Mouse (Mus musculus): ENCODE data around the gene Zdhhc17. TPM values are rescaled to one million over a fixed set of nuclear protein-coding genes. Genes with fewer than 3 reads are reported as not detected.

Gene Zdhhc17
- polyA plus RNA-seq, 1 experiment from 2014 or later, result 26.4 TPM

GRCm38 (mm10) chr10:110971483-110971882 lies 38.5 kb downstream of the Zdhhc17 start:
- DNase-seq (ENCODE audit: low spot score), result no peak
- 84% methylated on average over 6 of the region's 6 CpGs for WGBS
- no peak overlapping the region for H3K4me3 ChIP-seq
- H3K9me3 ChIP-seq (replicated peaks), result no peaks in the 10 kb centered on the region
- H3K4me1 ChIP-seq, result peaks cover 7% of the 10 kb centered on the region
- H3K27me3 ChIP-seq (ENCODE audit: low read depth, poor library complexity, severe bottlenecking), result no peaks in the 10 kb centered on the region
- H3K27ac ChIP-seq, result no peak overlapping the region
- peaks cover 58% of the 10 kb centered on the region for H3K36me3 ChIP-seq

- 91% methylated on average over 3 of the region's 3 CpGs for WGBS
- peaks cover 59% of the 10 kb centered on the region for H3K36me3 ChIP-seq
- DNase-seq (ENCODE audit: low spot score), result no peak
Measured at GRCm38 (mm10) chr10:110971044-110971443, 38.9 kb downstream of the Zdhhc17 start.

GRCm38 (mm10) chr10:110962172-110962571 lies 47.8 kb downstream of the Zdhhc17 start:
- WGBS, result 61% methylated on average over 1 of the region's 1 CpGs
- Histone ChIP-seq H3K4me3 (no peak overlapping the region), H3K36me3 (peaks cover 44% of the 10 kb centered on the region), H3K9me3 (replicated peaks) (no peaks in the 10 kb centered on the region), H3K4me1 (no peaks in the 10 kb centered on the region), H3K27me3 (ENCODE audit: low read depth, poor library complexity, severe bottlenecking) (no peaks in the 10 kb centered on the region), H3K27ac (no peak overlapping the region)
- DNase-seq (ENCODE audit: low spot score), result no peak

More at GRCm38 (mm10) chr10:110971044-110971443, 38.9 kb downstream of the Zdhhc17 start:
- H3K4me1 ChIP-seq, result peaks cover 7% of the 10 kb centered on the region
- H3K9me3 ChIP-seq (replicated peaks), result no peaks in the 10 kb centered on the region
- no peak overlapping the region for H3K4me3 ChIP-seq
- no peaks in the 10 kb centered on the region for H3K27me3 ChIP-seq (ENCODE audit: low read depth, poor library complexity, severe bottlenecking)
- no peak overlapping the region for H3K27ac ChIP-seq

- Histone ChIP-seq H3K27me3 (ENCODE audit: low read depth, poor library complexity, severe bottlenecking) (no peaks in the 10 kb centered on the region), H3K36me3 (peaks cover 47% of the 10 kb centered on the region), H3K27ac (no peak overlapping the region), H3K4me1 (no peaks in the 10 kb centered on the region), H3K9me3 (replicated peaks) (no peaks in the 10 kb centered on the region), H3K4me3 (no peak overlapping the region)
- 90% methylated on average over 6 of the region's 6 CpGs for WGBS
- DNase-seq (ENCODE audit: low spot score), result no peak
Measured at GRCm38 (mm10) chr10:110960841-110961240, 49.1 kb downstream of the Zdhhc17 start.

- H3K36me3 ChIP-seq, result peaks cover 54% of the 10 kb centered on the region
- whole genome bisulfite sequencing, result 95% methylated on average over 8 of the region's 8 CpGs
- H3K27me3 ChIP-seq (ENCODE audit: low read depth, poor library complexity, severe bottlenecking), result no peaks in the 10 kb centered on the region
- no peak overlapping the region for H3K27ac ChIP-seq
- no peak for DNase-seq (ENCODE audit: low spot score)
- no peaks in the 10 kb centered on the region for H3K9me3 ChIP-seq (replicated peaks)
- no peak overlapping the region for H3K4me3 ChIP-seq
- no peaks in the 10 kb centered on the region for H3K4me1 ChIP-seq
Measured at GRCm38 (mm10) chr10:110959781-110960180, 50.2 kb downstream of the Zdhhc17 start.

GRCm38 (mm10) chr10:110958879-110959278 lies 51.1 kb downstream of the Zdhhc17 start:
- Histone ChIP-seq H3K36me3 (peaks cover 57% of the 10 kb centered on the region), H3K4me3 (no peak overlapping the region), H3K4me1 (no peaks in the 10 kb centered on the region), H3K27ac (no peak overlapping the region), H3K27me3 (ENCODE audit: low read depth, poor library complexity, severe bottlenecking) (no peaks in the 10 kb centered on the region), H3K9me3 (replicated peaks) (no peaks in the 10 kb centered on the region)
- DNase-seq (ENCODE audit: low spot score), result no peak
- 92% methylated on average over 6 of the region's 6 CpGs for WGBS

GRCm38 (mm10) chr10:110952937-110953451 lies 56.9 kb downstream of the Zdhhc17 start:
- no peak overlapping the region for H3K27ac ChIP-seq
- DNase-seq (ENCODE audit: low spot score), result no peak
- no peaks in the 10 kb centered on the region for H3K27me3 ChIP-seq (ENCODE audit: low read depth, poor library complexity, severe bottlenecking)
- 90% methylated on average over 9 of the region's 9 CpGs for WGBS
- no peaks in the 10 kb centered on the region for H3K9me3 ChIP-seq (replicated peaks)
- peaks cover 73% of the 10 kb centered on the region for H3K36me3 ChIP-seq
- no peak overlapping the region for H3K4me3 ChIP-seq
- no peaks in the 10 kb centered on the region for H3K4me1 ChIP-seq

GRCm38 (mm10) chr10:110952271-110952670 lies 57.7 kb downstream of the Zdhhc17 start:
- no peak for DNase-seq (ENCODE audit: low spot score)
- no peak overlapping the region for H3K4me3 ChIP-seq
- H3K27ac ChIP-seq, result no peak overlapping the region
- peaks cover 74% of the 10 kb centered on the region for H3K36me3 ChIP-seq
- 87% methylated on average over 8 of the region's 8 CpGs for WGBS
- H3K9me3 ChIP-seq (replicated peaks), result no peaks in the 10 kb centered on the region
- no peaks in the 10 kb centered on the region for H3K27me3 ChIP-seq (ENCODE audit: low read depth, poor library complexity, severe bottlenecking)
- no peaks in the 10 kb centered on the region for H3K4me1 ChIP-seq

GRCm38 (mm10) chr10:110951748-110952147 lies 58.2 kb downstream of the Zdhhc17 start:
- Histone ChIP-seq H3K27me3 (ENCODE audit: low read depth, poor library complexity, severe bottlenecking) (no peaks in the 10 kb centered on the region), H3K4me3 (no peak overlapping the region), H3K4me1 (no peaks in the 10 kb centered on the region), H3K27ac (no peak overlapping the region), H3K9me3 (replicated peaks) (no peaks in the 10 kb centered on the region), H3K36me3 (peaks cover 73% of the 10 kb centered on the region)
- no peak for DNase-seq (ENCODE audit: low spot score)
- WGBS, result 92% methylated on average over 4 of the region's 4 CpGs

- H3K27me3 ChIP-seq (ENCODE audit: low read depth, poor library complexity, severe bottlenecking), result no peaks in the 10 kb centered on the region
- no peak overlapping the region for H3K27ac ChIP-seq
- H3K36me3 ChIP-seq, result peaks cover 73% of the 10 kb centered on the region
- H3K4me1 ChIP-seq, result no peaks in the 10 kb centered on the region
- no peak overlapping the region for H3K4me3 ChIP-seq
- 98% methylated on average over 1 of the region's 1 CpGs for WGBS
- H3K9me3 ChIP-seq (replicated peaks), result no peaks in the 10 kb centered on the region
- DNase-seq (ENCODE audit: low spot score), result no peak
Measured at GRCm38 (mm10) chr10:110951112-110951511, 58.8 kb downstream of the Zdhhc17 start.

- H3K36me3 ChIP-seq, result peaks cover 83% of the 10 kb centered on the region
- H3K27ac ChIP-seq, result no peak overlapping the region
- WGBS, result 94% methylated on average over 4 of the region's 4 CpGs
Measured at GRCm38 (mm10) chr10:110947574-110947973, 62.4 kb downstream of the Zdhhc17 start.

GRCm38 (mm10) chr10:110945966-110946365 lies 64.0 kb downstream of the Zdhhc17 start:
- DNase-seq (ENCODE audit: low spot score), result no peak
- WGBS, result 92% methylated on average over 12 of the region's 12 CpGs
- Histone ChIP-seq H3K9me3 (replicated peaks) (no peaks in the 10 kb centered on the region), H3K4me1 (no peaks in the 10 kb centered on the region), H3K4me3 (no peak overlapping the region), H3K36me3 (peaks cover 83% of the 10 kb centered on the region), H3K27me3 (ENCODE audit: low read depth, poor library complexity, severe bottlenecking) (no peaks in the 10 kb centered on the region), H3K27ac (no peak overlapping the region)

More at GRCm38 (mm10) chr10:110947574-110947973, 62.4 kb downstream of the Zdhhc17 start:
- Histone ChIP-seq H3K4me3 (no peak overlapping the region), H3K27me3 (ENCODE audit: low read depth, poor library complexity, severe bottlenecking) (no peaks in the 10 kb centered on the region), H3K4me1 (no peaks in the 10 kb centered on the region), H3K9me3 (replicated peaks) (no peaks in the 10 kb centered on the region)
- DNase-seq (ENCODE audit: low spot score), result no peak

- WGBS, result 95% methylated on average over 11 of the region's 11 CpGs
Measured at GRCm38 (mm10) chr10:110944175-110944574, 65.8 kb downstream of the Zdhhc17 start.

GRCm38 (mm10) chr10:110942806-110943205 lies 67.1 kb downstream of the Zdhhc17 start:
- no peaks in the 10 kb centered on the region for H3K9me3 ChIP-seq (replicated peaks)
- H3K27ac ChIP-seq, result no peak overlapping the region
- H3K36me3 ChIP-seq, result peaks cover 93% of the 10 kb centered on the region
- 95% methylated on average over 9 of the region's 9 CpGs for WGBS
- DNase-seq (ENCODE audit: low spot score), result no peak
- no peaks in the 10 kb centered on the region for H3K4me1 ChIP-seq
- H3K27me3 ChIP-seq (ENCODE audit: low read depth, poor library complexity, severe bottlenecking), result no peaks in the 10 kb centered on the region
- H3K4me3 ChIP-seq, result no peak overlapping the region

More at GRCm38 (mm10) chr10:110944175-110944574, 65.8 kb downstream of the Zdhhc17 start:
- Histone ChIP-seq H3K4me1 (no peaks in the 10 kb centered on the region), H3K4me3 (no peak overlapping the region), H3K27ac (no peak overlapping the region), H3K27me3 (ENCODE audit: low read depth, poor library complexity, severe bottlenecking) (no peaks in the 10 kb centered on the region), H3K9me3 (replicated peaks) (no peaks in the 10 kb centered on the region), H3K36me3 (peaks cover 83% of the 10 kb centered on the region)
- DNase-seq (ENCODE audit: low spot score), result no peak
